Mouse (Mus musculus) liver, adult 2 months (tissue): ENCODE results near the gene Gclc.

ENCODE experiments used
- CTCF ChIP-seq: fragments of 200-500 bp; IDR thresholded peaks from 2 replicates; pipeline ENCODE4 v1.5.1; 2011; ENCODE audit warnings: low read depth, low read length, control low read depth
- POLR2A ChIP-seq: fragments of 200-500 bp; IDR thresholded peaks from 2 replicates; pipeline ENCODE4 v1.6.1; 2011; ENCODE audit warnings: low read length, control low read depth; ENCODE audit not compliant: insufficient read depth; ENCODE audit errors: extremely low read depth

GRCm38 (mm10) chr9:77826237-77826636, 71.9 kb downstream of the Gclc start:
- TF ChIP-seq CTCF = no peak
- no peak for TF ChIP-seq POLR2A
